Mouse (Mus musculus): ENCODE measurements around the gene 4932438H23Rik. TPM values are rescaled to one million over a fixed set of nuclear protein-coding genes. Genes with fewer than 3 reads are reported as not detected.

The 4932438H23Rik gene
- polyA plus RNA-seq, 1 experiment from 2014 or later: 0.18 TPM

- no peaks in the 10 kb centered on the region for H3K4me1 ChIP-seq (ENCODE audit: control insufficient read depth in 2 of 2, insufficient read depth in 2 of 2, low read length in 2 of 2)
- no peak overlapping the region for H3K27ac ChIP-seq (replicated peaks in 1 of 2; ENCODE audit: control insufficient read depth in 1 of 2, insufficient read depth in 1 of 2, low read depth in 2 of 2, low read length in 2 of 2)
- no peaks in the 10 kb centered on the region for H3K36me3 ChIP-seq (ENCODE audit: control insufficient read depth, insufficient read depth, low read length)
- H3K27me3 ChIP-seq (ENCODE audit: control insufficient read depth, insufficient read depth, low read length): no peaks in the 10 kb centered on the region
- ATAC-seq (ENCODE audit: insufficient number of reproducible peaks, insufficient read depth, low FRiP score, low read depth): no peak
- WGBS: 79% methylated on average over 5 of the region's 5 CpGs
- H3K4me2 ChIP-seq (ENCODE audit: low read length): no peak overlapping the region
- no peak overlapping the region for H3K4me3 ChIP-seq (ENCODE audit: control insufficient read depth in 1 of 2, insufficient read depth in 1 of 2, low read depth in 1 of 2, low read length in 2 of 2)
- H3K9ac ChIP-seq (ENCODE audit: low read length): no peak overlapping the region
- no peaks in the 10 kb centered on the region for H3K9me3 ChIP-seq (ENCODE audit: control insufficient read depth, low read length)
Observed at GRCm38 (mm10) chr16:91055150-91055549, 39.8 kb downstream of the 4932438H23Rik start.

GRCm38 (mm10) chr16:91053599-91053998, 41.3 kb downstream of the 4932438H23Rik start:
- no peaks in the 10 kb centered on the region for H3K9me3 ChIP-seq (ENCODE audit: control insufficient read depth, low read length)
- WGBS: 58% methylated on average over 8 of the region's 8 CpGs
- H3K36me3 ChIP-seq (ENCODE audit: control insufficient read depth, insufficient read depth, low read length): no peaks in the 10 kb centered on the region
- no peaks in the 10 kb centered on the region for H3K4me1 ChIP-seq (ENCODE audit: control insufficient read depth in 2 of 2, insufficient read depth in 2 of 2, low read length in 2 of 2)
- no peak overlapping the region for H3K4me2 ChIP-seq (ENCODE audit: low read length)
- H3K27me3 ChIP-seq (ENCODE audit: control insufficient read depth, insufficient read depth, low read length): no peaks in the 10 kb centered on the region
- no peak overlapping the region for H3K27ac ChIP-seq (replicated peaks in 1 of 2; ENCODE audit: control insufficient read depth in 1 of 2, insufficient read depth in 1 of 2, low read depth in 2 of 2, low read length in 2 of 2)
- ATAC-seq (ENCODE audit: insufficient number of reproducible peaks, insufficient read depth, low FRiP score, low read depth): no peak
- H3K9ac ChIP-seq (ENCODE audit: low read length): no peak overlapping the region
- H3K4me3 ChIP-seq (ENCODE audit: control insufficient read depth in 1 of 2, insufficient read depth in 1 of 2, low read depth in 1 of 2, low read length in 2 of 2): no peak overlapping the region

GRCm38 (mm10) chr16:91045511-91045910, 49.4 kb downstream of the 4932438H23Rik start:
- Histone ChIP-seq H3K9me3 (ENCODE audit: control insufficient read depth, low read length) (no peaks in the 10 kb centered on the region), H3K27ac (replicated peaks in 1 of 2; ENCODE audit: control insufficient read depth in 1 of 2, insufficient read depth in 1 of 2, low read depth in 2 of 2, low read length in 2 of 2) (no peak overlapping the region), H3K27me3 (ENCODE audit: control insufficient read depth, insufficient read depth, low read length) (no peaks in the 10 kb centered on the region), H3K4me1 (ENCODE audit: control insufficient read depth in 2 of 2, insufficient read depth in 2 of 2, low read length in 2 of 2) (peaks cover 4 to 22% of the 10 kb centered on the region in 2 experiments; a peak in 3 of 4 replicates), H3K36me3 (ENCODE audit: control insufficient read depth, insufficient read depth, low read length) (peaks cover 14% of the 10 kb centered on the region), H3K4me3 (ENCODE audit: control insufficient read depth in 1 of 2, insufficient read depth in 1 of 2, low read depth in 1 of 2, low read length in 2 of 2) (no peak overlapping the region), H3K4me2 (ENCODE audit: low read length) (no peak overlapping the region; the same call in 1 of the 2 replicates), H3K9ac (ENCODE audit: low read length) (no peak overlapping the region)
- no peak for ATAC-seq (ENCODE audit: insufficient number of reproducible peaks, insufficient read depth, low FRiP score, low read depth)
- WGBS: 58% methylated on average over 8 of the region's 8 CpGs

- Histone ChIP-seq H3K4me2 (ENCODE audit: low read length) (peak within 1 kb of the TSS; percentile 86), H3K4me1 (ENCODE audit: control insufficient read depth in 2 of 2, insufficient read depth in 2 of 2, low read length in 2 of 2) (peaks cover 4 to 22% of the 10 kb centered on the region in 2 experiments; a peak in 3 of 4 replicates), H3K4me3 (ENCODE audit: control insufficient read depth in 1 of 2, insufficient read depth in 1 of 2, low read depth in 1 of 2, low read length in 2 of 2) (peak within 1 kb of the TSS; percentile 90 to 94), H3K27ac (replicated peaks in 1 of 2; ENCODE audit: control insufficient read depth in 1 of 2, insufficient read depth in 1 of 2, low read depth in 2 of 2, low read length in 2 of 2) (peak within 1 kb of the TSS; percentile 94), H3K9ac (ENCODE audit: low read length) (peak within 1 kb of the TSS; percentile 94), H3K9me3 (ENCODE audit: control insufficient read depth, low read length) (no peaks in the 10 kb centered on the region), H3K36me3 (ENCODE audit: control insufficient read depth, insufficient read depth, low read length) (peaks cover 19% of the 10 kb centered on the region), H3K27me3 (ENCODE audit: control insufficient read depth, insufficient read depth, low read length) (no peaks in the 10 kb centered on the region)
- peak; percentile 92 for ATAC-seq (ENCODE audit: insufficient number of reproducible peaks, insufficient read depth, low FRiP score, low read depth)
- WGBS: 1% methylated on average over 67 of the region's 70 CpGs
Observed at GRCm38 (mm10) chr16:91044270-91045182, 50.4 kb downstream of the 4932438H23Rik start, which contains the start of gene Paxbp1. TSS of gene Paxbp1 (minus strand) at chr16:91044543.

GRCm38 (mm10) chr16:91043461-91044248, 51.3 kb downstream of the 4932438H23Rik start:
- no peaks in the 10 kb centered on the region for H3K9me3 ChIP-seq (ENCODE audit: control insufficient read depth, low read length)
- under 1% methylated on average over 48 of the region's 63 CpGs for WGBS
- peak overlapping the region; percentile 94 for H3K9ac ChIP-seq (ENCODE audit: low read length)
- peaks cover 4 to 22% of the 10 kb centered on the region in 2 experiments; a peak in 3 of 4 replicates for H3K4me1 ChIP-seq (ENCODE audit: control insufficient read depth in 2 of 2, insufficient read depth in 2 of 2, low read length in 2 of 2)
- peak overlapping the region; percentile 77 for H3K4me2 ChIP-seq (ENCODE audit: low read length)
- ATAC-seq (ENCODE audit: insufficient number of reproducible peaks, insufficient read depth, low FRiP score, low read depth): peak; percentile 65
- no peaks in the 10 kb centered on the region for H3K27me3 ChIP-seq (ENCODE audit: control insufficient read depth, insufficient read depth, low read length)
- peak overlapping the region; percentile 90 to 94 for H3K4me3 ChIP-seq (ENCODE audit: control insufficient read depth in 1 of 2, insufficient read depth in 1 of 2, low read depth in 1 of 2, low read length in 2 of 2)
- peaks cover 28% of the 10 kb centered on the region for H3K36me3 ChIP-seq (ENCODE audit: control insufficient read depth, insufficient read depth, low read length)
- peak overlapping the region; percentile 94 for H3K27ac ChIP-seq (replicated peaks in 1 of 2; ENCODE audit: control insufficient read depth in 1 of 2, insufficient read depth in 1 of 2, low read depth in 2 of 2, low read length in 2 of 2)

- Histone ChIP-seq H3K9ac (ENCODE audit: low read length) (peak overlapping the region; percentile 94), H3K9me3 (ENCODE audit: control insufficient read depth, low read length) (no peaks in the 10 kb centered on the region), H3K36me3 (ENCODE audit: control insufficient read depth, insufficient read depth, low read length) (peaks cover 38% of the 10 kb centered on the region), H3K4me2 (ENCODE audit: low read length) (peak overlapping the region; percentile 77), H3K27me3 (ENCODE audit: control insufficient read depth, insufficient read depth, low read length) (no peaks in the 10 kb centered on the region), H3K4me1 (ENCODE audit: control insufficient read depth in 2 of 2, insufficient read depth in 2 of 2, low read length in 2 of 2) (peaks cover 4 to 22% of the 10 kb centered on the region in 2 experiments; a peak in 3 of 4 replicates), H3K4me3 (ENCODE audit: control insufficient read depth in 1 of 2, insufficient read depth in 1 of 2, low read depth in 1 of 2, low read length in 2 of 2) (peak overlapping the region in 1 of 2 experiments; percentile 90; a peak in 3 of 4 replicates), H3K27ac (replicated peaks in 1 of 2; ENCODE audit: control insufficient read depth in 1 of 2, insufficient read depth in 1 of 2, low read depth in 2 of 2, low read length in 2 of 2) (no peak overlapping the region)
- WGBS: 41% methylated on average over 1 of the region's 1 CpGs
- no peak for ATAC-seq (ENCODE audit: insufficient number of reproducible peaks, insufficient read depth, low FRiP score, low read depth)
Observed at GRCm38 (mm10) chr16:91042640-91043039, 52.3 kb downstream of the 4932438H23Rik start.

GRCm38 (mm10) chr16:91035866-91036265, 59.1 kb downstream of the 4932438H23Rik start:
- 88% methylated on average over 10 of the region's 10 CpGs for WGBS
- H3K4me1 ChIP-seq (ENCODE audit: control insufficient read depth in 2 of 2, insufficient read depth in 2 of 2, low read length in 2 of 2): no peaks in the 10 kb centered on the region
- H3K4me2 ChIP-seq (ENCODE audit: low read length): no peak overlapping the region
- peaks cover 90% of the 10 kb centered on the region for H3K36me3 ChIP-seq (ENCODE audit: control insufficient read depth, insufficient read depth, low read length)
- H3K27me3 ChIP-seq (ENCODE audit: control insufficient read depth, insufficient read depth, low read length): no peaks in the 10 kb centered on the region
- no peak overlapping the region for H3K4me3 ChIP-seq (ENCODE audit: control insufficient read depth in 1 of 2, insufficient read depth in 1 of 2, low read depth in 1 of 2, low read length in 2 of 2)
- H3K9ac ChIP-seq (ENCODE audit: low read length): no peak overlapping the region
- ATAC-seq (ENCODE audit: insufficient number of reproducible peaks, insufficient read depth, low FRiP score, low read depth): no peak
- no peak overlapping the region for H3K27ac ChIP-seq (replicated peaks in 1 of 2; ENCODE audit: control insufficient read depth in 1 of 2, insufficient read depth in 1 of 2, low read depth in 2 of 2, low read length in 2 of 2)
- H3K9me3 ChIP-seq (ENCODE audit: control insufficient read depth, low read length): no peaks in the 10 kb centered on the region
